Mouse (Mus musculus) heart, postnatal 0 days (tissue): Measurements from ENCODE around the gene Gm10964.

Source experiments
- CTCF ChIP-seq: IDR thresholded peaks from 2 replicates; pipeline ENCODE4 v1.5.1; 2016; ENCODE audit warnings: antibody characterized with exemption, control low read depth, low read depth
- EP300 ChIP-seq: IDR thresholded peaks from 2 replicates; pipeline ENCODE4 v1.6.1; 2016; ENCODE audit warnings: antibody characterized with exemption, low read depth

DNA sequence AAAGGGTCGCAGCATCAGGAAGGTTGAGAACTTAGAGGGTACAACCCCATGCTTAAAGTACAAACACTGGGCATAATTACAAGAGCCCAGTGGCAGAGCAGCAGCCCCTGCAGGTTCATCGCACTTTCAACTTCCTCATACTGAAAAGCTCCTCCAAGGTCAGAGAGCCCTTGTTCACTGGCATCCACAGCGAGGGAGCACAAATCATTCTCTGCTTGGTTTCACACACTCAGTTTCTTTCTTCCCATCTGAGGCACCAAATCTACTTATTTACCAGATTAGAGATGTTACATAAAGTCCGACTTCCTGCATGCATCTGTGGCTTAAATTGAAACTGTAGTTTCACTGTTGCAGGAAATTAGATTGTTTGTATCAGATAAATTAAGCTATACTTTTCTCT, 33.7 kb downstream of the Gm10964 start:
- TF ChIP-seq CTCF (no peak), EP300 (no peak)
